Mouse (Mus musculus) fibroblast of lung, adult 2 months (primary cell): ENCODE data around the gene Rbm47.
"Not testable (repeated sequence)": the region's sequence is repeated elsewhere in the genome, so short reads cannot be mapped to it uniquely, and the experiment has no call there.

Experiments used
- DNase-seq: peaks from one replicate; pipeline ENCODE4 v3.0.0-alpha.2; 2011; ENCODE audit warnings: low read depth

The Rbm47 gene

GRCm38 (mm10) chr5:66173018-66173417, at the start of gene Rbm47:
Rbm47 (minus strand) TSS chr5:66173118.
- DNase-seq, result no peak

- DNase-seq, result no peak
Observed at GRCm38 (mm10) chr5:66220620-66221019, 47.7 kb upstream of the Rbm47 start.

- no peak for DNase-seq
Observed at GRCm38 (mm10) chr5:66219692-66220091, 46.8 kb upstream of the Rbm47 start.

DNA sequence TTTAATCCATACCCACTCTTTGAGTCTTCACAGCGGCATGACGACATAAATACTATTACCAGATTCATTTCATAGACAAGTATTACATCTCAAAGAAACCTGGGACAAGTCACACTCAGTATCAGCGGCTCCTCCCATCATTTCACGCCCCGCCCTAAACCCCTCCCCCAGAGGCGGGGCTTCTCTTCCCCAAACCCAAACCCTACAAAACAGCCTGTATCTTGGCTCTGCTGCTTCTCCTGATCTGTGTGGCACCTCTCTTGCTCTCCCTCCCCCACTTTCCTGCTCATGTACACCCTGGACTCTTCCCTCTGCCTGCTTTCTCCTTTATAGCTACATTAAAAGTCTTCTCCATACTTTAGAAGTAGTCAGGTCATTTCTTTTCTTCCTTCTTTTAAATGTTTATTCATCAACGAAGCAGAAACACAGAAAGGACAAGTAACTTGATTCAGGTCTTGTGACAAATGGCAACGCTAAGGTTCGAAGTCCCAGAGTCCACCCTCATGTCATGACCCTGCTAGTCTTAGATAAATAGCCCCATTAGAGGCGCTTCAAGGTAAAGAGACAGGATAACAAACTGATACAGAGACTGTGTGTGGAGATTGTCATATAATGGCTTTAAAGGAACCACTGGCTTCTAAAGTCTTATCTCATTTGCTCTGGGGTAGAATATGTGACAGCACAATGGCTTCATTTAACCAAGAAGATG, 42.8 kb upstream of the Rbm47 start:
- no peak for DNase-seq

GRCm38 (mm10) chr5:66214395-66214935, 41.5 kb upstream of the Rbm47 start:
- no peak for DNase-seq

- no peak for DNase-seq
Observed at GRCm38 (mm10) chr5:66209532-66210176, 36.7 kb upstream of the Rbm47 start.

DNA sequence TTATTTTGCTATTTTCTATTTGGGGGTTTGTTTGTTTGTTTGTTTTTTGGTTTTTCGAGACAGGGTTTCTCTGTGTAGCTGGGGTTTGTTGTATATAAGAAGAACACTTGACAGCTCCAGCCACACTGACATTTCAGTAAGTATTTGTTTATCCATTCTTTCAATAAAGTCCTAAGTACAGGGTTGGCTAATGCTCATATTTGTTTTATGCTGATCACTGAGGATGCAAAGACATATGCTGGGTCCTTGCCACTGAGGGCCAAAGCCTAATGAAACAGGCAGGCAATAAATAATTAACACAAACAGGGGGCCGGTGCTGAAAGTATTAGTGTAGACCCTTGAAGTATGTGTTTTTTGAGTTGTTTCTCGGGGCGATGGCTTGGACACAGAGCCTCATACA, 32.0 kb upstream of the Rbm47 start:
- no peak for DNase-seq

DNA sequence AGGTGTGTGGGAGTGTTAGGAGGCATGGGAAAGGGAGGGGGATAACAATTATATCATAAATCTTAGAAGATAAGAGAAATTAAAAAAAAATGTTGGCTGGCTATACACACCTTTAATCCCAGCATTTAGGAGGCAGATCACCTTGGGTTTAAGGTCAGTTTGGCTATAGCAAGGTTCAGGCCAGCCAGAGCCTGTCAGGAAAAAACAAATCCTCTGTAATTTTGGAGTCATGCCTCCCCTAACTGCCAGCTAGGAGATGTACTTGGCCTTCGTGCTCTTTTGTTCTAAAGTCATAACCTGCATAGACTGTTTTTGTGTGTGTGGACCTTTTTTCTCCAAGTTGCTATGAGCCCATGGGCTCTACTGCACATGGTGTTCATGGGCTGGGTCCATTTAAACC, 30.5 kb upstream of the Rbm47 start:
- no peak for DNase-seq

DNA sequence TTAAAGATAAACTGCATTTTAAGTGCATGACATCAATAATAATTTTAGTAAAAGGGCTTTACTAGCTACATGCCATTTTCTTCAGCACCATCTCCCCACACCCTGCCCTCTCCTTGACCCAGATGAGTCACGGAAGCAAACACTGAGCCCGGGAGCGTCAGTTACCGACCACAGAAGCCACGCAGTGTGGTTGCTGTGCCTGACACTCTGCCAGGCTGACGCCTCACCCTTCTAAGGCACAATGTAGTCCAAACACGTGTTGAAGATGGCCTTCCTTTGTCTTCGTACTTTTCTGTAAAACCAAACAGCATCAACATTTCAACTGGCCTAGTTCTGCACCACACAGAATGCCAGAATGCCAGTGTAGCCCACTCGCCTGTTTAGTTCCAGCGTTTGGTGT, 27.1 kb upstream of the Rbm47 start:
- peak; percentile 72 for DNase-seq

GRCm38 (mm10) chr5:66195323-66195722, 22.4 kb upstream of the Rbm47 start:
- no peak for DNase-seq

DNA sequence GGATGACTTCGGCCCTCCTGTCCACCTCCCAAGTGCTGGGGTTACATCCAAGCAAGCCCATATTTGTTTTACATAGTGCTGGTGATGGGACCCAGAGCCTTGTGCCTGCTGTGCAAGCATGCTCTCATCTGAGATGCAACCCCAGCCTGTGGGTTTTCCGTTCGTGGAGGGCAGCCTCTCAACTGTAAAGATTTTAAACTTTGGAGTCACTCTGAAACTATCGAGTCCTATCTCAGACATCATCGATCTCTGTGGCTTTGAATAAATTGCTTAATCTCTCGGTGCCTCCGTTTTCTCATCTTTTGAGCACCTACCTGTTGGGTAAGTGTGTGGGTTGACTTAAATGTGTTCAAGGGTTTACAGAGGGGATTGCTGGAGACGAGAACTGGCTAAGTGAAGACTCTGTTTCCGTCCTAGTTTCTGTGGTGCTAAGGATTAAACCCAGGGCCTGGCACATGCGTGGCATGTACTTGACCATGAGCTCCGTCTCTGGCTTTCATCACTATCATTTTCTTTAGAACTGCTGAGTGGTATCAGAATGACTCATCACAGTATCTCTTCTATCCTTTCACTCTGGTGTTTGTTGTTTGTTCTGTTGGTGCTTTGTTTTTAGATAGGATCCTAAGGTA, 20.4 kb upstream of the Rbm47 start:
- DNase-seq, result no peak

DNA sequence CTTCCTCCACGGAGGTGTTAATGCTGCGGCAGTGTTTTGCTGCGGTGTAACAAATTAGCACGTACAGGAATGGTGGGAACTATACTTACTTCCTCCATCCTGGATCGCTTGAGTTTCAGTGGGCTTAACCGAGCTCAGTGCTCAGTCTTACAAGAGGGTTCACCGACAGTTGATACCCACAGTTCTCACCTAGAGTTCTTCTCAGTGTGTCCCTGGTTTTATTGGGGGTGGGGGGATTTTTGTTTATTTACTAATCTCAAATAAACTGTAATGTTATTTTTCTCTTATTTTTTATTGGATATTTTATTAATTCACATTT, 18.2 kb upstream of the Rbm47 start:
- DNase-seq, result no peak

GRCm38 (mm10) chr5:66190481-66191184, 17.7 kb upstream of the Rbm47 start:
- no peak for DNase-seq

GRCm38 (mm10) chr5:66188591-66188990, 15.7 kb upstream of the Rbm47 start:
- DNase-seq, result not testable (repeated sequence)

- DNase-seq, result no peak
Observed at GRCm38 (mm10) chr5:66182156-66182555, 9.2 kb upstream of the Rbm47 start.

GRCm38 (mm10) chr5:66174160-66174837, 1.4 kb upstream of the Rbm47 start:
- DNase-seq, result no peak

- DNase-seq, result no peak
Observed at GRCm38 (mm10) chr5:66170591-66170990, 2.3 kb downstream of the Rbm47 start.

- DNase-seq, result no peak
Observed at GRCm38 (mm10) chr5:66169099-66169485, 3.8 kb downstream of the Rbm47 start.

GRCm38 (mm10) chr5:66168462-66169098, 4.3 kb downstream of the Rbm47 start:
- no peak for DNase-seq

GRCm38 (mm10) chr5:66166931-66167330, 6.0 kb downstream of the Rbm47 start:
- DNase-seq, result no peak

DNA sequence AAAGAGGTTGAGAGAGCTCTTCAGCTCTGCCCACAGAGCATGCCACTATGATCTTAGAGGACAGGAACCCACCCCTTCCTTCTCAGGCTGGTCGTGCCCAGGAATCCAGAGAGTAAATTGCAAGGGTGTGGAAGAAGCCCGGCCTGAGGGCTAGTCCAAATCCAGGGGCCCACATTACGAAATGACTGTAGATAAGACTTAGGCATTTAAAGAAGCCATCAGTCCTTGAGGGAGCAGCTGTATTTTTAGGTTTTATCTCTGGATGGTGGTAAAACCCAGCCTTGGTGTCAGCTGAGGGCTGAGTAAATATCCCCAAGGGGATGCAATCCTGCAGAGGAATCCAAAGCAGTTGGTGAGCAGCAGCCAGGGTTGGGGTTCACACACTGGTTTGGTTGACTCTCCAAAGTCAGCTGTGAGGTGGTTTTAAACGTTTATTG, 6.7 kb downstream of the Rbm47 start:
- no peak for DNase-seq

DNA sequence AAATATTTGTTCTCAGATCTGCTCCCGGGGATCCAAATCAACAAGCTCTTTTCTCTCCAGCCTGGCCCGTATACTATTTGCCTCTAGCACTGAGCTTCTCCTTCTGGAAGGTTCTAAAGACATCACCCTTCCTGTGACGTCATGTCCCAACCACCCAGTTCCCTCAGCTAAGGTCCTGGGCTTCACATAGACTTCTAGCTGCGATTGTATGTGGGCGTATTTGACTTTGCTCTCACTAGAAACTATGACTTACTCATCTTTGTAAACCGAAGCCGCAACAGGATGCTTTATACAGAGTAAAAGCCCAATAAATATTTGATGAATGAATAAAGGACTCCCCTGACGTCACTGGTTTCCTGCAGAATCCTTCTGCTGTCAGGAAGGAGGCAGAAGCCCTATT, 7.2 kb downstream of the Rbm47 start:
- DNase-seq, result no peak
